Mouse (Mus musculus): ENCODE measurements around the gene Kif26a. TPM values are rescaled to one million over a fixed set of nuclear protein-coding genes. Genes with fewer than 3 reads are reported as not detected.

Kif26a gene
- polyA plus RNA-seq, 1 experiment from 2014 or later = 6.4 TPM

- no peaks in the 10 kb centered on the region for H3K9me3 ChIP-seq
- ATAC-seq (ENCODE audit: low FRiP score, low read depth) = peak; percentile 57; the same call in 1 of the 2 replicates
- H3K9ac ChIP-seq = no peak overlapping the region
- no peak overlapping the region for H3K27ac ChIP-seq
- no peaks in the 10 kb centered on the region for H3K27me3 ChIP-seq
- 0 out of 2 replicates have a peak, but pooled peaks cover 13% of the 10 kb centered on the region for H3K4me1 ChIP-seq
- H3K4me2 ChIP-seq (replicated peaks) = no peak overlapping the region
- no peak overlapping the region for H3K4me3 ChIP-seq
- WGBS = 14% methylated on average over 13 of the region's 13 CpGs
- H3K36me3 ChIP-seq = no peaks in the 10 kb centered on the region
Observed at GRCm38 (mm10) chr12:112112686-112113396, 33.2 kb upstream of the Kif26a start.

DNA sequence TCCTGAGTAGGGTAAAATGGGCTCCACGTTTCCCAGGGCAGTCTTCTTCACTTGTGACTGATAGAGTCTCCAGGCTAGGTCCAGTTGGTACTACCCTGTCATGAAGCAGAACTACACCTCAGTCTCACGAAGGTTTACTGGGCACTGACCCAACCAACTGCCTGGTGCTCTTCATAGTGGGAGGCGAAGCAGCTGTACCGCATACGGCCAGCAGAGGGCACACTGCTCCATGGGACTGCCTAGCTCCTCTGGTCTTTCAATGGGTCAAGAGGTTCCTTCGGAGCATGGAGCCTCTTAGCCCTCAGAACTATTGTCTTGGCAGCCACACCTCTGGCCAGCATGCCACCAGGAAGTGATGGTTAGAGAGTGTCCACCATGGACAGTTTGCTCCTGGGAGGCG is 32.3 kb upstream of the Kif26a start:
- H3K4me2 ChIP-seq (replicated peaks) = no peak overlapping the region
- H3K9me3 ChIP-seq = no peaks in the 10 kb centered on the region
- 0 out of 2 replicates have a peak, but pooled peaks cover 13% of the 10 kb centered on the region for H3K4me1 ChIP-seq
- no peaks in the 10 kb centered on the region for H3K27me3 ChIP-seq
- H3K27ac ChIP-seq = no peak overlapping the region
- H3K4me3 ChIP-seq = no peak overlapping the region
- H3K9ac ChIP-seq = no peak overlapping the region
- WGBS = 10% methylated on average over 7 of the region's 7 CpGs
- no peak for ATAC-seq (ENCODE audit: low FRiP score, low read depth)
- H3K36me3 ChIP-seq = no peaks in the 10 kb centered on the region

DNA sequence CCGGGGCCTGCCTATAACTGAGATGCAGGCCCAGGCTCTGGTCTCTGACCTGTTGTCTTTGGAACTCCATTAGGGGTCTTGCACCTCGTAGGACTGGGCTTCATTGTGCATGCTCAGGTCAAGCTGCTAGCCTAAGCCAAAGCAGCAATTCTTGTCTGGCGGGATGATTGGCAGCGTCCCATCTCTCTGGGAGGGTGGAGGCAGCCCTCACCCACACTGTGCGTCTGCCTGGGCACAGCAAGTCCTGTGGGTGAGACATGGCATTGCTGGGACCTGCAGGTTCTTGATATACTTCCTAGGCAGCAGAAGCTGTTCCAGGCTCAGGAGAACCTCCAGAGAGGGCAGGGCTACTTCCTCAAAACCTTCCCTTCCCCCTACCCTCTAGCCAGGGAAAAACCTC is 29.0 kb upstream of the Kif26a start:
- no peak overlapping the region for H3K27ac ChIP-seq
- 89% methylated on average over 5 of the region's 5 CpGs for WGBS
- ATAC-seq (ENCODE audit: low FRiP score, low read depth) = no peak

DNA sequence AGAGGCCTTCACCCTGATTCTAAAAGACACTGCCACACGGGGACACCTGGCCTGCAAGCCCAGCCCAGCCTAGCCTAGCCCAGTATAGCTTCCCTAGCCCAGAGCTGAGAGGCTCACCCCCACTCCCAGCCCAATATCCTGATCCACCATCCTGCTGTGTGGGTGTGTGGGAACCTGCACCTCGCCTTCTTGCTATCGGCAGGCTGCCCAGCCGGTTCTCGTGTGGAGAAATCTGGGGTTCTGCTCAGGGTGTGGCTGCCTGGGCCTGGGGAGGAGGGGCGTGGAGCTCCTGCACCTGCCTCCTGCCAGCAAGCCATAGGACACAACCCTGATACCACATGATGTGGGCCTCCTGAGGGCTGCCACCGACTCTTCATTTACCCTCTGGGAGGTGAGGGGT is 28.4 kb upstream of the Kif26a start:
- no peak for ATAC-seq (ENCODE audit: low FRiP score, low read depth)
- no peaks in the 10 kb centered on the region for H3K9me3 ChIP-seq
- H3K4me3 ChIP-seq = no peak overlapping the region
- no peaks in the 10 kb centered on the region for H3K36me3 ChIP-seq
- no peaks in the 10 kb centered on the region for H3K27me3 ChIP-seq
- H3K27ac ChIP-seq = no peak overlapping the region
- no peak overlapping the region for H3K9ac ChIP-seq
- H3K4me1 ChIP-seq = 0 out of 2 replicates have a peak, but pooled peaks cover 10% of the 10 kb centered on the region
- H3K4me2 ChIP-seq (replicated peaks) = no peak overlapping the region
- 77% methylated on average over 7 of the region's 7 CpGs for WGBS

More for the DNA sequence above, 29.0 kb upstream of the Kif26a start:
- Histone ChIP-seq H3K9me3 (no peaks in the 10 kb centered on the region), H3K4me3 (no peak overlapping the region), H3K36me3 (no peaks in the 10 kb centered on the region), H3K9ac (no peak overlapping the region), H3K4me1 (0 out of 2 replicates have a peak, but pooled peaks cover 13% of the 10 kb centered on the region), H3K4me2 (replicated peaks) (no peak overlapping the region), H3K27me3 (no peaks in the 10 kb centered on the region)

GRCm38 (mm10) chr12:112121188-112121587 is 24.8 kb upstream of the Kif26a start:
- no peak overlapping the region for H3K27ac ChIP-seq
- 83% methylated on average over 3 of the region's 3 CpGs for WGBS
- no peak overlapping the region for H3K9ac ChIP-seq
- ATAC-seq (ENCODE audit: low FRiP score, low read depth) = no peak
- peaks cover 10% of the 10 kb centered on the region for H3K4me1 ChIP-seq
- no peaks in the 10 kb centered on the region for H3K27me3 ChIP-seq
- H3K9me3 ChIP-seq = no peaks in the 10 kb centered on the region
- no peaks in the 10 kb centered on the region for H3K36me3 ChIP-seq
- no peak overlapping the region for H3K4me2 ChIP-seq (replicated peaks)
- no peak overlapping the region for H3K4me3 ChIP-seq

GRCm38 (mm10) chr12:112125903-112126302 is 20.1 kb upstream of the Kif26a start:
- Histone ChIP-seq H3K9me3 (no peaks in the 10 kb centered on the region), H3K27ac (no peak overlapping the region), H3K9ac (no peak overlapping the region), H3K27me3 (peaks cover 16% of the 10 kb centered on the region), H3K36me3 (no peaks in the 10 kb centered on the region), H3K4me3 (no peak overlapping the region), H3K4me2 (replicated peaks) (no peak overlapping the region), H3K4me1 (peaks cover 18% of the 10 kb centered on the region)
- WGBS = 55% methylated on average over 14 of the region's 14 CpGs
- ATAC-seq (ENCODE audit: low FRiP score, low read depth) = no peak

DNA sequence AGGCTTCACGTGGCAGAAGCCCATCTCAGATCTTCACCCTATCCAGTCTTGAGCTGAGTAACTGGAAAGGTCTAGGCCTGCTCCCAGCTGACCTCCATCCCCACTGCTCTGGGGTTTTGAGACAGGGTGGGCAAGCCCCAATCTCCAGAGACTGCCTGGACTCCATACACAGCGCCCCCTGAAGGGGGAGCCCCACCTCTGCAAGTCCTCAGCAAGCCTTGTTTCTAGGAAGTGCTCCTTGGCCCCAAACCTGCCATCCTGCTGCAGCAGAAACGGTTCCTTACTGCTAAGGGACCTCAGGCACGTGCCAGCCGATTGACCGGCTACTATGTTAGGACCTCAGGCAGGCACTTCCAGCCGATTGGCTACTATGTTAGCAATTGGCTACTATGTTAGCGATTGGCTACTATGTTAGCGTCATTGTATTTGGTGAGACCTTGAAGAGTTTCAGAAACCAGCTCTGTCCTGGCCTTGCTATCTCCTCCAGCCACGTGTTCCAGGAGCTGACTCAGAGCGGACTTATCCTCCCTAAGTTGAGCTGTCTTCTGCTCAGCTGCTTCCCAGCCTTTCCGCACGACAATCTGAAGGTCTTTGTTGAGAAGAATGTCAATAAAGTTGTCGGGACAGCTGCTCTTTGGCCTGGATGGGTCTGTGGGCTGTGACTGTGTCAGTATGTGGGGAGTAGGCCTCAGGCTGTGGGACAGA is 18.9 kb upstream of the Kif26a start:
- peaks cover 28% of the 10 kb centered on the region for H3K27me3 ChIP-seq
- WGBS = 63% methylated on average over 14 of the region's 14 CpGs
- no peak overlapping the region for H3K27ac ChIP-seq
- H3K4me3 ChIP-seq = no peak overlapping the region
- peaks cover 23% of the 10 kb centered on the region for H3K4me1 ChIP-seq
- no peak overlapping the region for H3K9ac ChIP-seq
- no peak for ATAC-seq (ENCODE audit: low FRiP score, low read depth)
- no peaks in the 10 kb centered on the region for H3K9me3 ChIP-seq
- no peaks in the 10 kb centered on the region for H3K36me3 ChIP-seq
- H3K4me2 ChIP-seq (replicated peaks) = no peak overlapping the region

- no peak for ATAC-seq (ENCODE audit: low FRiP score, low read depth)
- Histone ChIP-seq H3K4me2 (replicated peaks) (no peak overlapping the region), H3K36me3 (no peaks in the 10 kb centered on the region), H3K9ac (no peak overlapping the region; the same call in 1 of the 2 replicates), H3K4me3 (no peak overlapping the region), H3K9me3 (no peaks in the 10 kb centered on the region), H3K27ac (no peak overlapping the region), H3K27me3 (peaks cover 42% of the 10 kb centered on the region), H3K4me1 (peaks cover 23% of the 10 kb centered on the region)
- WGBS = 74% methylated on average over 4 of the region's 4 CpGs
Observed at GRCm38 (mm10) chr12:112128526-112128925, 17.5 kb upstream of the Kif26a start.

DNA sequence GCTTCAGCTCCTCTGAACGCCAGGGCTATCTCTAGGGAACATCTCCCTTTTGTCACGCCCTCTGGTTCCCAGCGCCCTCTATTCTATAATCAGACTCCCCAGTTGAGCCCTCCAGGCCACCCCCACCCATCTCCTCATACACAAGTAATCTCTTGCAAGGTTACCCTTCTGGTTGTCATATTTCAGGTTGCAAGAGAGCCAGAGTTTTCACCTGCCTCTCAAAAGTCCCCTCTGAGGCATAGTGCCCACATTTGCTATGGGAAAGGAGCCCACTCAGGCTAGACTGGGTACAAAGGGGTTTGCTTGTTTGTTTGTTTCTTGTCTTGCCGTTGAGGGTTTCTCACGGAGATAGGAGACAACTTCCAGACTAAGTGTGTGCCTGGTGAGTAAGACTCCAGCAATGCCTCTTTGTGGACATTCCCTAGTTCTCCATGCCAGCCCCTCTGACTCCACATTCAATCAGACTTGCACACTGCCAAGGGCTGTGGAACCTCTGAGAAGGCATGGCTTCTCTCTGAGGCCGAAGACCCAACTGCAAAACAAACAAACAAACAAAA is 16.6 kb upstream of the Kif26a start:
- H3K4me3 ChIP-seq = no peak overlapping the region
- peaks cover 49% of the 10 kb centered on the region for H3K27me3 ChIP-seq
- H3K9me3 ChIP-seq = no peaks in the 10 kb centered on the region
- H3K9ac ChIP-seq = no peak overlapping the region
- 65% methylated on average over 6 of the region's 6 CpGs for WGBS
- no peak overlapping the region for H3K4me2 ChIP-seq (replicated peaks)
- no peak for ATAC-seq (ENCODE audit: low FRiP score, low read depth)
- no peak overlapping the region for H3K27ac ChIP-seq
- H3K36me3 ChIP-seq = no peaks in the 10 kb centered on the region
- peaks cover 23% of the 10 kb centered on the region for H3K4me1 ChIP-seq

DNA sequence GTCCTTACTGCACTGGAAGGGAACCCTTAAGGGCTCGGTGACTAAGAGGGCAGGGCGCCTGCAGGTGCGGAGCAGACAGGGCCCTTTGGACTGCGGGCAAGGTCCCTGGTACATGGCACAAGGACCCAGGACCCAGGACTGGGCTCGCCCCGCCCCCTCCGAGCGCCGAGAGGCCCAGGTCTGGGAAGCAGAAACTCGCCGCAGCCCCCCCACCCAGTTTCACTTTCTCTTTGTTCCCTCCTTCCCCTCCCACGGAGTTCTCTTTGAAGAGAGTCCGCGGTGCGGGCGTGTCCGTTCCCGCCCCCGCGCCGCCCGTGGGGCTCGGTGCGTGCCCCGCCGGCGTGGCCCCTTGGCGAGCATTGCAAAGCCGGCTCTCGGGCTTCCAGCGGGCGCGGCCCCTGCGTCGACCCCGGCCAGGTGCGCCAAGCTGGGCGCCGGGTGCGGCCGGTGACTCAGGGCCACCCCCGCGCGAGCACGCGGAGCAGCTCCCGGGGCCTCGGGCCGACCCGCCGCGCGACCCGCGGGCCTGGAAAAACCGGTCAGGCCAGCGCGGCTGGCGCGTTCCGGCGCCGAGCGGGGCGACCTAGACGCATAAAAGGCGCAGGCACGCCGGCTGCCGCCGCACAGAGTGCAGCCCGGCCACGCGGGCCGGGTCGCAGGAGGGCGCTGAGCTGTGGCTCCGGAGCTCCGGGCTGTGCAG is 15.7 kb upstream of the Kif26a start:
- Histone ChIP-seq H3K27me3 (peaks cover 56% of the 10 kb centered on the region), H3K9ac (peak overlapping the region; percentile 83), H3K4me2 (replicated peaks) (peak overlapping the region; percentile 83), H3K4me1 (peaks cover 22% of the 10 kb centered on the region), H3K9me3 (no peaks in the 10 kb centered on the region), H3K27ac (no peak overlapping the region), H3K4me3 (peak overlapping the region; percentile 77), H3K36me3 (no peaks in the 10 kb centered on the region)
- ATAC-seq (ENCODE audit: low FRiP score, low read depth) = peak; percentile 66
- WGBS = under 1% methylated on average over 76 of the region's 79 CpGs

DNA sequence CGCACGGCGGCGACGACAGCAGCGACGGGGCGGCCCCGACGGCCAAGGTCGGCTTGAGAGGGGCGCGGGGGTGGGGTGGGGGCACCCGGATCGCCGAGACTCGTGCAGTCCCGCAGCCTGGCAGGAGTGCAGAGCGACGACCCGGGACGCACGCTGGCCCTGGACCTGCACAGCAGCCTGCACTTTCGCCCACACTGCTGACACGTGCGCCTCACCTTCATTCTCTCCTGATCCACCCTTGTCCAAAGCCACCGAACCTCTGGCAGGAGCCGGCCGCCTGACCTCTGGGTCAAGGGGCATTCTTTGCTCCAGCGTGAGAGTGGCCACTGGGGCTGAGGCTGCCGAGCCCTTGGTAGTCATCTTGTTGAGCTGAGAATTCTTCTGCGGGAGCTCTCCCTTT is 15.1 kb upstream of the Kif26a start:
- Histone ChIP-seq H3K36me3 (no peaks in the 10 kb centered on the region), H3K27ac (no peak overlapping the region), H3K9me3 (no peaks in the 10 kb centered on the region), H3K9ac (peak overlapping the region; percentile 83), H3K27me3 (peaks cover 62% of the 10 kb centered on the region), H3K4me2 (replicated peaks) (peak overlapping the region; percentile 83), H3K4me3 (peak overlapping the region; percentile 77), H3K4me1 (peaks cover 16% of the 10 kb centered on the region)
- 0 out of 2 replicates have a peak, but pooled peaks have one; percentile 38 for ATAC-seq (ENCODE audit: low FRiP score, low read depth)
- 15% methylated on average over 28 of the region's 32 CpGs for WGBS

- peaks cover 19% of the 10 kb centered on the region for H3K4me1 ChIP-seq
- H3K27ac ChIP-seq = no peak overlapping the region
- H3K36me3 ChIP-seq = no peaks in the 10 kb centered on the region
- no peak for ATAC-seq (ENCODE audit: low FRiP score, low read depth)
- no peak overlapping the region for H3K9ac ChIP-seq
- no peak overlapping the region for H3K4me3 ChIP-seq
- H3K27me3 ChIP-seq = peaks cover 55% of the 10 kb centered on the region
- 5% methylated on average over 5 of the region's 5 CpGs for WGBS
- no peak overlapping the region for H3K4me2 ChIP-seq (replicated peaks)
- H3K9me3 ChIP-seq = no peaks in the 10 kb centered on the region
Observed at GRCm38 (mm10) chr12:112140231-112140630, 5.8 kb upstream of the Kif26a start.

All from limb, embryonic 13.5 days (tissue).